In the genomic region with DNA sequence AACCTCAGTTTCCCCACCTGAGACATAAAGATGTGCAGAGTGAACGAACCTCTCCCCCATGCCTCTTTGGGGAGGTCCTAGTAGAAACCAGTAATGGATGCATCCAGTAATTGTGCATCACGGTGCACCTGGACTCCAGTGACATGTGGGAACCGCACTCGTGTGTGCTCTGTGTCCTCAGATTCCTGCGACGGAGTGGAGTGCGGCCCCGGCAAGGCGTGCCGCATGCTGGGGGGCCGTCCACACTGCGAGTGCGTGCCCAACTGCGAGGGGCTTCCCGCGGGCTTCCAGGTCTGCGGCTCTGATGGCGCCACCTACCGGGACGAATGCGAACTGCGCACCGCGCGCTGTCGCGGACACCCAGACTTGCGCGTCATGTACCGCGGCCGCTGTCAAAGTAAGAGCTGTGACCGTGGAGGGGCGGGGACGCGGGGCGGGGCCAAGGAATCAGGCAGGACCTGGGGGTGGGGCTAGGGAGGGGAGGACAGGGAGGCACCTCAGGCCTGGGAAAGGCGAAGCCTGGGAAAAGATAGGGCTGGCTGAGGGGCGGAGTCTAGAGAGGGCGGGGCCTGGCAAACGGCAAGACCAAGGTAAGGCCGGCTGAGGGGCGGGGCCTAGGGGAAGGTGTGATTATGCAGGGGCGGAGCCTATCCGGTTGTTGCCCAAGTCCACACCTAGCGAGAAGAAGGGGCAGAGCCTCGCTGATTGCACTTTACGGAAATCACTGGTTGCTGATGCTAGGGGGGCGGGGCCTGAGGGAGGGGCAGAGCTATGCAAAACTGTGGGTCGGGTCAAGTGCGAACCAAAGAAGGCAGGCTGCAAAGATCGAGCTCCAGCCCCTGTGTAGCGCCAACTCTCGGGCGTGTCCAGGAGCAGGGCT, we compare ENCODE assay signal across 8 mouse cellular contexts. TPM values are rescaled to one million over a fixed set of nuclear protein-coding genes. Genes with fewer than 3 reads are reported as not detected.
A peak's percentile ranks its signal among the peaks of the same experiment; 100 is the strongest.
DNase-seq lines count a peak whose midpoint lies in the region; ATAC-seq lines count a peak whose summit lies in the region.

No protein-coding gene starts in this region.

- H3K27me3 ChIP-seq in heart, embryonic 14.5 days (ENCODE audit: control insufficient read depth, insufficient read depth, low read length), result peaks cover 16% of the 10 kb centered on the region
- H3K27me3 ChIP-seq in liver, embryonic 13.5 days, result peaks cover 68% of the 10 kb centered on the region
- no peaks in the 10 kb centered on the region for H3K27me3 ChIP-seq in stomach, embryonic 16.5 days (ENCODE audit: control insufficient read depth, insufficient read depth, low read length)

- no peak overlapping the region for H3K9ac ChIP-seq in heart, embryonic 14.5 days (ENCODE audit: low read length)
- no peak overlapping the region for H3K9ac ChIP-seq in liver, embryonic 13.5 days
- H3K9ac ChIP-seq in stomach, embryonic 16.5 days (ENCODE audit: low read length), result peak overlapping the region; percentile 65

- no peaks in the 10 kb centered on the region for H3K36me3 ChIP-seq in heart, embryonic 14.5 days (ENCODE audit: control insufficient read depth, insufficient read depth, low read length)
- no peaks in the 10 kb centered on the region for H3K36me3 ChIP-seq in liver, embryonic 13.5 days
- no peaks in the 10 kb centered on the region; the same call in 1 of the 2 replicates for H3K36me3 ChIP-seq in stomach, embryonic 16.5 days (ENCODE audit: control insufficient read depth, insufficient read depth, low read length)

- no peak overlapping the region for H3K27ac ChIP-seq in heart, embryonic 14.5 days (replicated peaks in 1 of 2; ENCODE audit: control insufficient read depth in 1 of 2, insufficient read depth in 1 of 2, low read depth in 2 of 2, low read length in 2 of 2)
- peak overlapping the region; percentile 47 for H3K27ac ChIP-seq in liver, embryonic 13.5 days
- peak overlapping the region; percentile 66; the same call in 1 of the 2 replicates for H3K27ac ChIP-seq in stomach, embryonic 16.5 days (ENCODE audit: low read length)

- DNase-seq in CD4-positive helper T cell, adult 2 months (ENCODE audit: low read depth, low spot score), result peak; percentile 98
- DNase-seq in c-Kit-negative CD71-positive TER-119-positive erythroid progenitor cells, embryonic 14.5 days (ENCODE audit: low read depth, low spot score), result peak; percentile 79
- peak; percentile 60 for DNase-seq in fibroblast of lung, adult 2 months (ENCODE audit: low read depth)
- DNase-seq in kidney, postnatal 14 days, result peak; percentile 99
- DNase-seq in liver, embryonic 13.5 days, result peak; percentile 96
- DNase-seq in neural tube, embryonic 10.5 days (ENCODE audit: extremely low spot score, low spot score), result peak; percentile 98

- WGBS in heart, embryonic 14.5 days, result 3% methylated on average over 54 of the region's 55 CpGs
- WGBS in liver, embryonic 13.5 days (ENCODE audit: insufficient replicate concordance), result 2% methylated on average over 55 of the region's 55 CpGs
- whole genome bisulfite sequencing in stomach, embryonic 16.5 days, result 2% methylated on average over 54 of the region's 55 CpGs

- H3K4me2 ChIP-seq in heart, embryonic 14.5 days (ENCODE audit: low read length), result peak overlapping the region; percentile 83
- H3K4me2 ChIP-seq in liver, embryonic 13.5 days, result peak overlapping the region; percentile 75
- peak overlapping the region; percentile 84 for H3K4me2 ChIP-seq in stomach, embryonic 16.5 days (ENCODE audit: low read depth, low read length)

- peak overlapping the region; percentile 37 to 58 for H3K4me3 ChIP-seq in heart, embryonic 14.5 days (ENCODE audit: control insufficient read depth in 1 of 2, insufficient read depth in 1 of 2, low read depth in 1 of 2, low read length in 2 of 2)
- H3K4me3 ChIP-seq in liver, embryonic 13.5 days (replicated peaks), result peak overlapping the region; percentile 54
- peak overlapping the region; percentile 54 for H3K4me3 ChIP-seq in stomach, embryonic 16.5 days (replicated peaks; ENCODE audit: low read length)

- ATAC-seq in heart, embryonic 14.5 days (ENCODE audit: insufficient number of reproducible peaks, insufficient read depth, low FRiP score, low read depth), result peak; percentile 87
- ATAC-seq in liver, embryonic 13.5 days (ENCODE audit: low read depth), result peak; percentile 85
- peak; percentile 91 for ATAC-seq in stomach, embryonic 16.5 days (ENCODE audit: insufficient read depth, low FRiP score)

- peaks cover 21 to 33% of the 10 kb centered on the region in 2 experiments for H3K4me1 ChIP-seq in heart, embryonic 14.5 days (ENCODE audit: control insufficient read depth in 2 of 2, insufficient read depth in 2 of 2, low read length in 2 of 2)
- peaks cover 39% of the 10 kb centered on the region for H3K4me1 ChIP-seq in liver, embryonic 13.5 days (replicated peaks)
- H3K4me1 ChIP-seq in stomach, embryonic 16.5 days (ENCODE audit: control insufficient read depth, insufficient read depth, low read length), result peaks cover 36% of the 10 kb centered on the region

- no peaks in the 10 kb centered on the region for H3K9me3 ChIP-seq in heart, embryonic 14.5 days (ENCODE audit: control insufficient read depth, low read length)
- no peaks in the 10 kb centered on the region; the same call in 1 of the 2 replicates for H3K9me3 ChIP-seq in liver, embryonic 13.5 days (replicated peaks)
- no peaks in the 10 kb centered on the region for H3K9me3 ChIP-seq in stomach, embryonic 16.5 days (replicated peaks; ENCODE audit: control insufficient read depth, low read length)

RNA-seq across cellular contexts. Expression of a gene that starts 3.0 kb away (rescaled TPM):
- polyA plus RNA-seq in heart, embryonic 14.5 days (2014; fragmentation: Nextera tagmentation; extraction: Ambion mirVana), result 19.9 and 21.1 TPM in 2 replicates
- polyA plus RNA-seq in liver, embryonic 13.5 days (2015; fragmentation: Nextera tagmentation; extraction: Ambion mirVana), result 0.58 and 0.68 TPM in 2 replicates
- 18.1 and 23.1 TPM in 2 replicates for polyA plus RNA-seq in stomach, embryonic 16.5 days (2015; fragmentation: Nextera tagmentation; extraction: Ambion mirVana)

RNA-seq across cellular contexts. Expression of a gene that starts 10.7 kb away (rescaled TPM):
- polyA plus RNA-seq in heart, embryonic 14.5 days (2014; fragmentation: Nextera tagmentation; extraction: Ambion mirVana), result 0.08 TPM in 1 of 2 replicates, not detected in the other
- 2.6 and 3.2 TPM in 2 replicates for polyA plus RNA-seq in liver, embryonic 13.5 days (2015; fragmentation: Nextera tagmentation; extraction: Ambion mirVana)
- polyA plus RNA-seq in stomach, embryonic 16.5 days (2015; fragmentation: Nextera tagmentation; extraction: Ambion mirVana), result 0.55 and 0.72 TPM in 2 replicates

RNA-seq across cellular contexts. Expression of a gene that starts 13.3 kb away (rescaled TPM):
- 54.4 and 62.5 TPM in 2 replicates for polyA plus RNA-seq in heart, embryonic 14.5 days (2014; fragmentation: Nextera tagmentation; extraction: Ambion mirVana)
- 43.7 and 48.5 TPM in 2 replicates for polyA plus RNA-seq in liver, embryonic 13.5 days (2015; fragmentation: Nextera tagmentation; extraction: Ambion mirVana)
- polyA plus RNA-seq in stomach, embryonic 16.5 days (2015; fragmentation: Nextera tagmentation; extraction: Ambion mirVana), result 29.9 and 34.8 TPM in 2 replicates

RNA-seq across cellular contexts. Expression of a gene that starts 13.3 kb away (rescaled TPM):
- polyA plus RNA-seq in heart, embryonic 14.5 days (2014; fragmentation: Nextera tagmentation; extraction: Ambion mirVana), result 58.3 and 68.1 TPM in 2 replicates
- 7.1 and 7.4 TPM in 2 replicates for polyA plus RNA-seq in liver, embryonic 13.5 days (2015; fragmentation: Nextera tagmentation; extraction: Ambion mirVana)
- polyA plus RNA-seq in stomach, embryonic 16.5 days (2015; fragmentation: Nextera tagmentation; extraction: Ambion mirVana), result 56.8 and 58.0 TPM in 2 replicates

RNA-seq across cellular contexts. Expression of a gene that starts 25.1 kb away (rescaled TPM):
- polyA plus RNA-seq in heart, embryonic 14.5 days (2014; fragmentation: Nextera tagmentation; extraction: Ambion mirVana), result 0.12 and 0.38 TPM in 2 replicates
- polyA plus RNA-seq in liver, embryonic 13.5 days (2015; fragmentation: Nextera tagmentation; extraction: Ambion mirVana), result not detected in 2 replicates
- polyA plus RNA-seq in stomach, embryonic 16.5 days (2015; fragmentation: Nextera tagmentation; extraction: Ambion mirVana), result 0.37 and 0.50 TPM in 2 replicates

Comparison
In these comparisons a context has a peak if more than half of its experiments do, and no peak if none do; other contexts are left out.
1. H3K27ac ChIP-seq: peak in liver, embryonic 13.5 days (single experiment) and stomach, embryonic 16.5 days (single experiment); none in heart, embryonic 14.5 days (0 of 2).
2. RNA of a gene that starts 3.0 kb away (polyA plus RNA-seq): 19.9 to 21.1 TPM in heart, embryonic 14.5 days and 18.1 to 23.1 TPM in stomach, embryonic 16.5 days; 0.58 to 0.68 TPM in liver, embryonic 13.5 days; every median in the first group is over 10 times any median in the second.
3. Peak in every context shown above with its lines, with median percentiles within 50 percentile points of each other: DNase-seq, ATAC-seq, H3K4me2 ChIP-seq and H3K4me3 ChIP-seq.